Mouse (Mus musculus): Measurements from ENCODE around the gene Zswim4. TPM values are rescaled to one million over a fixed set of nuclear protein-coding genes. Genes with fewer than 3 reads are reported as not detected.
A peak's percentile ranks its signal among the peaks of the same experiment; 100 is the strongest.
"Not testable (repeated sequence)": the region's sequence is repeated elsewhere in the genome, so short reads cannot be mapped to it uniquely, and the experiment has no call there.

Zswim4 gene
- polyA plus RNA-seq (2012), result 0.44 and 0.65 TPM in 2 replicates

DNA sequence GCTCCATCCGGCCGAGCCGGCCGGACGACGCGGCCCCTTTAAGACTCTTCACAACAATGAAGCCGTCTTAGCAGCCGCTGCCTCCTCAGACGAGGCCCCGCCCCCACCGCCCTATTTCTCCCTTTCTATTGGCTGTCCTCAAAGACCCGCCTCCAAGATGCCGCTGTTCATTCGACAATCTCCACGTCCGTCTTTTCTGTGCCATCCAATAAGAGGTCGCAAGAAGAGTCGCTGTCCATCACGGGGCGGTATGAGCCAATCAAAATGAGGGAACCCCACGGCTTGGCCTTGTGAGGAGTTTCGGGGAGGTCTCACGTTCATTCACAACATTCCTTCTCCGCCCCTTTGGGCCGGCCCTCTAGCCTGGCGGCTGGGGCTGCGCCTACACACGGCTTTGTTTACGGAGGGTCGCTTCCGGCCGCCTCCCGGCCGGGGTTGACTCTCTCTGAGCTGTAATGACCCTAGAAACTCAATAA, at the start of gene Zswim4:
Zswim4 (minus strand) TSS at position 58 of the 476 bp plus-strand sequence.
- TF ChIP-seq TAL1 (IDR thresholded peaks at IDR 0.05; ENCODE audit: low read length) (no peak), GATA1 (IDR thresholded peaks at IDR 0.05; ENCODE audit: low read length) (no peak)
- peak within 1 kb of the TSS; percentile 80 for H3K4me3 ChIP-seq (replicated peaks)
- no peaks in the 10 kb centered on the region; the same call in 1 of the 2 replicates for H3K36me3 ChIP-seq (ENCODE audit: control insufficient read depth)
- no peaks in the 10 kb centered on the region for H3K9me3 ChIP-seq (ENCODE audit: control insufficient read depth, low read length)
- peaks cover 27% of the 10 kb centered on the region for H3K4me1 ChIP-seq (ENCODE audit: control insufficient read depth)
- no peaks in the 10 kb centered on the region for H3K27me3 ChIP-seq (ENCODE audit: control insufficient read depth)

DNA sequence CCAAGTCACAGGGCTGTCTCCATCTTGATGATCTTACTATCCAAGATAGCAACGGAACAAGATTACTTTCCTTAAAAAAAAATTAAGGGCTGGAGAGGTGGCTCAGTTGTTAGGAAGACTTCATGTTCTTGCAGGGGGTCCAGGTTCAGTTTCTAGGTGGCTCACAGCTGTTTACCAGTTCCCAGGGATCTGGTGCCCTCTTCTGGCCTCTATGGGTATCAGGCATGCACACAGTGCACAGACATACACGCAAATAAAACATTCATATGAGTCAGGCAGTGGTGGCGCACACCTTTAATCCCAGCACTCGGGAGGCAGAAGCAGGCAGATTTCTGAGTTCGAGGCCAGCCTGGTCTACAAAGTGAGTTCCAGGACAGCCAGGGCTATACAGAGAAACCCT, 48.8 kb upstream of the Zswim4 start:
- H3K36me3 ChIP-seq (ENCODE audit: control insufficient read depth), result not testable (repeated sequence)

DNA sequence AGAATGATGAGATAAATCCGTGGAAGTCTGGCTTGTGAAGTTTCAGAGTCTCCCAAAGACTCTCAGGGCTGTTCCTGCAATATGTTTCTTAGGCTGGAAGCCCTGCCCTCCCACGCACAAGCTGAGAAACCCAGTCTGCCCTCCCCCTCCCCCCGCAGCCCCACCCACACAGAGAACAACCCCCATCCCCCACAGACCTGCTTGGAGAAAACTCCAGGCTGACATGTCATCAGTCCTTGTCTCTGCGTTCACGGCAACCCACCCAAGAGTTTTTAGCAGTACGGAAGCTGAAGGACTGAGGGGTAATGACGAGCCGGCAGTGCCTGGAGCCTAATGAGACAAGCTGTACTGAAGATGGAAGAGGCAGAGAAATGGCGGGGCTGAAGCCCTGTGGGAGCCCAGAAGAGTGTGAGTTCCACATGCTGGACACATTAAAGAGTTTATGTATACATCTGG, 47.8 kb upstream of the Zswim4 start:
- Histone ChIP-seq H3K36me3 (ENCODE audit: control insufficient read depth) (no peaks in the 10 kb centered on the region), H3K4me1 (ENCODE audit: control insufficient read depth) (no peaks in the 10 kb centered on the region), H3K27me3 (ENCODE audit: control insufficient read depth) (no peaks in the 10 kb centered on the region), H3K9me3 (ENCODE audit: control insufficient read depth, low read length) (no peaks in the 10 kb centered on the region), H3K4me3 (replicated peaks) (no peak overlapping the region)
- no peak for TF ChIP-seq TAL1 (IDR thresholded peaks at IDR 0.05; ENCODE audit: low read length)

More for the DNA sequence above, 48.8 kb upstream of the Zswim4 start:
- H3K4me3 ChIP-seq (replicated peaks); H3K9me3 ChIP-seq (ENCODE audit: control insufficient read depth, low read length); H3K27me3 ChIP-seq (ENCODE audit: control insufficient read depth); H3K4me1 ChIP-seq (ENCODE audit: control insufficient read depth): not testable (repeated sequence)

DNA sequence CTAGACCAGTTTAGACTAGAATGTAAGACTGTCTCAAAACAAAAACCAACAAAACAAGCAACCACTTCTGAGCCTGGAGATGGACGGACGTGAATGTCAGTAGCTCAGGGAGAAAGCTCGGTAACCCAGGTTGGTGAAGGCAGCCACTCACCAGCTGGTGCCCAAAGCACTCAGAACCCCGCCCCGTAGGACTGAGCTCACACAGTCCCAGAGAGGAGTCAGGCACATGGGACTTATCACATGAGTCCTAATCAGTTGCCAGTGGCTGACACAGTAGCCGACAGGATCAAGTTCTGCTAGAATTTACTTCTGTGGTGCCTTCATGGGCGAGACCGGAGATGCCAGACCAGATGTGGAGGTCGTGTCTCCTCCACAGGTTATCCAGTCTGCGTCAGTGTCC, 43.9 kb upstream of the Zswim4 start:
- H3K27me3 ChIP-seq (ENCODE audit: control insufficient read depth), result no peaks in the 10 kb centered on the region
- H3K4me1 ChIP-seq (ENCODE audit: control insufficient read depth), result no peaks in the 10 kb centered on the region
- H3K9me3 ChIP-seq (ENCODE audit: control insufficient read depth, low read length), result no peaks in the 10 kb centered on the region
- TF ChIP-seq TAL1 (IDR thresholded peaks at IDR 0.05; ENCODE audit: low read length) (no peak), GATA1 (IDR thresholded peaks at IDR 0.05; ENCODE audit: low read length) (no peak)
- H3K4me3 ChIP-seq (replicated peaks), result no peak overlapping the region
- H3K36me3 ChIP-seq (ENCODE audit: control insufficient read depth), result no peaks in the 10 kb centered on the region

DNA sequence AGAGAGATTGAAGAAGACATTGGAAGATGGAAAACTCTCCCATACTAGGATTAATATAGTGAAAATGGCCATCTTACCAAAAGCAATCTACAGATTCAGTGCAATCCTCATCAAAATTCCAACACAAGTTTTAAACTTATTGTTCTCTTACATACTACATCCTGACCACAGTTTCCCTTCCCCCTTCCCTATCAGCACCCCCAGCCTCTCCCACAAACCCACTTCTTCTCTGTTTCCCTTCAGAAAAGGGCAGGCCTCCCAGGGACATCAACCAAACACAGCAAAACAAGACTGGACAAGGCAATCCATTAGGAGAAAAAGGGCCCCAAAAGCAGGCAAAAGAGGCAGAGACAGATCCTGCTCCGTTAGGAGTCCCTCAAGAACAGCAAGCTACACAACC, 39.6 kb upstream of the Zswim4 start:
- no peak for TF ChIP-seq GATA1 (IDR thresholded peaks at IDR 0.05; ENCODE audit: low read length)
- no peak for TF ChIP-seq TAL1 (IDR thresholded peaks at IDR 0.05; ENCODE audit: low read length)
- Histone ChIP-seq H3K27me3 (ENCODE audit: control insufficient read depth) (no peaks in the 10 kb centered on the region), H3K4me3 (replicated peaks) (no peak overlapping the region), H3K9me3 (ENCODE audit: control insufficient read depth, low read length) (no peaks in the 10 kb centered on the region), H3K4me1 (ENCODE audit: control insufficient read depth) (no peaks in the 10 kb centered on the region; the same call in 1 of the 2 replicates), H3K36me3 (ENCODE audit: control insufficient read depth) (no peaks in the 10 kb centered on the region)

DNA sequence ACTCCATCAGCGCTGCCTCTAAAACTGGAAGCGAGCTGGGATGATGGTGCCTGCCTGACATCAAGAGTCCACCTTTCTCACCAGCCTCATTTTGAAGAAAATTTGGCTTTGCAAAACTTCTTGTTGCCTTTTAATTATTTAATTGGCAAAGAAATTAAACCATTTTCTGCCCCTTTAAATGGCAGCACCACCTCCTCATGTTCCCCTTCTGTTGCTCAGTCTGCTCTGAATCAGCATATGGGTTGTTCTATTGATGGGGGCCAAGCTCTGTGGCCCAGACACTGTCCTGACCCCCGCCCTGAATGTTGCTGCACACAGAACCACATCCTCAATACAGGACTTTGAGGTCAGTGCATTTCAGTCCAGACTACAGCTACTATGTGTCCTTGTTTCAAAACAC, 37.1 kb upstream of the Zswim4 start:
- no peaks in the 10 kb centered on the region for H3K36me3 ChIP-seq (ENCODE audit: control insufficient read depth)
- no peaks in the 10 kb centered on the region for H3K9me3 ChIP-seq (ENCODE audit: control insufficient read depth, low read length)
- peaks cover 16% of the 10 kb centered on the region for H3K4me1 ChIP-seq (ENCODE audit: control insufficient read depth)
- H3K27me3 ChIP-seq (ENCODE audit: control insufficient read depth), result no peaks in the 10 kb centered on the region
- TF ChIP-seq GATA1 (IDR thresholded peaks at IDR 0.05; ENCODE audit: low read length) (no peak), TAL1 (IDR thresholded peaks at IDR 0.05; ENCODE audit: low read length) (no peak)
- no peak overlapping the region for H3K4me3 ChIP-seq (replicated peaks)

DNA sequence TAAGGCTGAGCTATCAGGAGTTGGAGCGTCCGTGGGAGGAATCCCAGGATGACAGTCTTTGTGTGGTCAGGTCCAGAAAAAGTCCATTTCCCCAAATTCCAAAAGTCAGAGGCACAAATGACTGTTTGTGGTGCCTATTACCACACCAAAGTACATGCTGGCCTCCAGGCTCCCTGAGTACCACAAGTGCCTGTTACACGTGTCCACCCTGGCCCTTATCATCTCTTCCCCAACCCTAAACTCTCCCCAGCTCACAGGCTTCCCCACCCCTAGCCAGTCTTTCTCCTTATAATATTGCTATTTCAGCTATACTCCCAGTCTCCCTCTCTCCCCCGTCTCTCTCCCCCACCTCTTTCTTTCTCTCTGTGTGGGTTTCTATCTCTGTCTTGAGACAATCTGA, 35.4 kb upstream of the Zswim4 start:
- Histone ChIP-seq H3K27me3 (ENCODE audit: control insufficient read depth) (no peaks in the 10 kb centered on the region), H3K9me3 (ENCODE audit: control insufficient read depth, low read length) (no peaks in the 10 kb centered on the region), H3K4me3 (replicated peaks) (no peak overlapping the region), H3K4me1 (ENCODE audit: control insufficient read depth) (peaks cover 21% of the 10 kb centered on the region), H3K36me3 (ENCODE audit: control insufficient read depth) (peaks cover 3% of the 10 kb centered on the region)
- TF ChIP-seq TAL1 (IDR thresholded peaks at IDR 0.05; ENCODE audit: low read length), result no peak
- TF ChIP-seq GATA1 (IDR thresholded peaks at IDR 0.05; ENCODE audit: low read length), result no peak

DNA sequence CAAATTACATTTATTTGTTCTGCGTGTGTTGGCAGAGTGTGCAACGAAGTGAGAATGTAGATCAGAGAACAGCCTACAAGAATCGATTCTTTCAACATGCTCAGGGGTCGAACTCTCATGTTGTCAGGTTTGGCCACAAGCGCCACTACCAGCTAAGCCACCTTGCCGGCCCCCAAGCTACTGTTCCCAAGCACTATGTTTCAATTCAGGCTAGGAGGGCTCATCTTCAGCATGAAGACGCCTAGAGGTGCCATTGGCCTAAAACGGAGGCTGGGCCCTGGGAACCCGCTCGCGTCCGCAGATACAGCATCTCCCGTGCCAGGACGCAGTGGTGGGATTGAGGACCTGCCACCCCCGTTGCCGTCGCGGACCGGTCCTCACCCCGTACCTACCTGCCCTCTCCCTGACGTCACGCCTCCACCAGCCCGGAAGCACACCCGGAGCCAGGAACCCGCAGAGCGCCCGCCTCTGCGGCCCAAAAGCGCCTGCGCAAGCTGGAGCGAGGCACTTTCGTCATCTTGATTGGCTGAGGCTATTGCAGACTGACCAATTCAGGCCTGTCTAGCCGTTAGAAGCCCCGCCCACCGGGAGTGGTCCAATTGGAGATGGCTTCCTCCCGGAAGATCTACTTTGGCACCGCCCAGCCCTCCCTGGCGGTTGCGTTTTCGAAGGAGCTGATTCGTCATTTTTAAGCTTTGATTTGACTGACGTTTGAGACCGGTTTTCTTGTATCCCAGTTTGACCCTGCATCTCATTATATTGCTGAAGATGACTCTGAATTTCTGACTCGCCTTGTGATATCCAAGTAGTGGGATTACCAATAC, 33.3 kb upstream of the Zswim4 start, which contains the start of gene Ccdc130:
Ccdc130 (minus strand) TSS at position 431 of the 824 bp plus-strand sequence.
- peak within 1 kb of the TSS; percentile 85 for H3K4me3 ChIP-seq (replicated peaks)
- peaks cover 18% of the 10 kb centered on the region for H3K36me3 ChIP-seq (ENCODE audit: control insufficient read depth)
- H3K27me3 ChIP-seq (ENCODE audit: control insufficient read depth), result no peaks in the 10 kb centered on the region
- TF ChIP-seq TAL1 (IDR thresholded peaks at IDR 0.05; ENCODE audit: low read length), result no peak
- TF ChIP-seq GATA1 (IDR thresholded peaks at IDR 0.05; ENCODE audit: low read length), result no peak
- peaks cover 21% of the 10 kb centered on the region for H3K4me1 ChIP-seq (ENCODE audit: control insufficient read depth)
- no peaks in the 10 kb centered on the region for H3K9me3 ChIP-seq (ENCODE audit: control insufficient read depth, low read length)

DNA sequence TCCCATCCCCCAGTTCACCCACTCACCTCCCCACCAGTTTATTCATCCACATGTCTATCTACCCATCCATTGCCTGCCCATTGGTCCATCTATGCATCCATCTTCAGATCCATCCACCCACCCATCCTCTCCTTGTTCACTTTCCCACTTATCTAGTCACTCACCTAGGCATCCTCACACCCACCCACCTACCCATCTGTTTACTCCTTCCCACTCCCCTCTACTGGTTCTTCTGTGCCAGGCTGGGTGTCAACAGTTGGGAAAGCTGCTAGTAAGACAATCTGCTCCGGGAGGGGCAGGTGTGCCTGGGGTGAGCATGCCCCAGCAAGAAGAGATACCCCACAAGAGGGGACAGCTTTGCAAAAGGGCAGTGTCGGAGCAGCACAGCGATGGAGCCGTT, 24.2 kb upstream of the Zswim4 start:
- no peaks in the 10 kb centered on the region for H3K27me3 ChIP-seq (ENCODE audit: control insufficient read depth)
- peaks cover 22% of the 10 kb centered on the region for H3K4me1 ChIP-seq (ENCODE audit: control insufficient read depth)
- TF ChIP-seq GATA1 (IDR thresholded peaks at IDR 0.05; ENCODE audit: low read length), result no peak
- no peak for TF ChIP-seq TAL1 (IDR thresholded peaks at IDR 0.05; ENCODE audit: low read length)
- no peak overlapping the region for H3K4me3 ChIP-seq (replicated peaks)
- H3K9me3 ChIP-seq (ENCODE audit: control insufficient read depth, low read length), result no peaks in the 10 kb centered on the region
- H3K36me3 ChIP-seq (ENCODE audit: control insufficient read depth), result peaks cover 80% of the 10 kb centered on the region

Data from erythroblast, embryonic 14.5 days (primary cell).